Mouse (Mus musculus): ENCODE measurements around the gene Crygc. TPM values are rescaled to one million over a fixed set of nuclear protein-coding genes. Genes with fewer than 3 reads are reported as not detected.

Gene Crygc
- polyA plus RNA-seq (2014; fragmentation: Illumina TruSeq; extraction: RNeasy Lipid Tissue Mini Kit (QIAGEN cat#74804); ENCODE audit: low read depth, low replicate concordance): not detected

DNA sequence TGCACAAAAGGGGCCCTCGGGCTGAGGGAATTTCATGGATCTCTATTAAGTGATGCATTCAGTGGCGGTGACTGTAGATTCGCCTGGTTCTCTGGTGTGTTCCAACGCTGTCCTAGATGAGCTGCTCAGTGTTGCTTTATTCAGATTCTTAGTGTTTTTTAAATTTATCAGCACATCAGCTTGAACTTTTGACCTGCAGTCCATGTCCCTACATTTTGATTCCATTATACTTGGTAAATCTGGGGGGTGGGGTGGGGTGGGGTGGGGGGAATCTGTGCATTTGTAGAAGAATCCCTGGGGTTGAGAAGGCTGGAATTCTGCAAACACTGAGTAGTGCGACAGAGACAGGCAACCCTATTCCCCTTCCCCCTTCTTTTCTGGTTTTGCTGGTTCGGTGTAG lies at the start of gene Crygc:
TSS of gene Crygc (minus strand) at position 101 of the 400 bp plus-strand sequence.

DNA sequence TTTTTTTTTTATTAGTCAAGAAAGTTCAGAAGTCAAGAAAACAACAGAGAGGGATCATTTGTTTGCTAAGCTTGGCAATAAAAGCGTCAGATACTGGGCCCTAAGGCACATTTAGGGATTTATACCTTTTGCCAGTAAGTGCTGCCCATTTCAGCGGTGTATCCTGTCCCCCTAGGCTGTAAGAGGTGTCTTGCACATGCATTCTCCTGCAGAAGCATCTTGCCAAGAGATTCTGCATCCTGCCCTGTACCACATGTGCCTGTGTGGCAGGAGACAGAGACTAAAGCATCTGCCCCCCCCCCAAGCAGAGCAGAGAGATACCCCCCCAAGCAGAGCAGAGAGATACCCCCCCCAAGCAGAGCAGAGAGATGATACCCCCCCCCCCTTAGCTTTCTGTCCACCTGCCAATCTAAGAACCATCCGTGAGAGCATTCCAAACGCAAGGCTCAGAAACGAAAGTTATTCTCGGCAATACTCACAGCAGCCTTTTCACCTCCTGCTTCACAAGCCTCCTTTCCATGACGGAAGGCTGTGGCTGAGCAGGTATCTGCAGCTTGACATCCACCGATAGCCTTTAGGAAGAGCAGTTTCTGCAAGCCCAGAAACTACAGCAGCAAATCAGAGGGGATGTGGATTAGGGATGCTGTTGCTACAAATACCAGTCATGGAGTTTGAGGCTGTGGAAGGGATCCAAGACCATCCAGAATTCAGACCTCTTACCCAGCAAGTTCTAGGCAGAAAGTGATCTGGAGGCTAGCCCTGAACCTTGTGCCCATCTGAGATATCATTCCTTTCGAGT lies 49.3 kb upstream of the Crygc start, which contains the start of gene D630023F18Rik:
TSS of gene D630023F18Rik (minus strand) at position 641 of the 799 bp plus-strand sequence.

DNA sequence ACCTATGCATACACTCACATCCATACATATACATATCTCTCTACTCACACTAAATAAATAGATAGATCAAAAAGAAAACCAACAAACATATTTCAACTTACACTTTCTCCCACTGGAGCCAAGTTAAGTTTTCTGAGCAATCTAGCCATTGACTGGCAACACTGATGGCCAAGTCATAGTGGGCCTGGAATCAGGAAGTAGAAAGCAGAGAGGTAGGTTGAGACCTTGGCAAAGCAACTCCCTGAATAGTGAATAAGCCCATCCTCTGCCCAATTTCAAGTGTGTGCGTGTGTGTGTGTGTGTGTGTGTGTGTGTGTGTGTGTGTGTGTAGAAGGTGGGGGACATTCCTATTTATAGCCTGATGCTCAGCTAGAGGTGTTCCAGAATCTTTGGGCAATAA lies 45.9 kb upstream of the Crygc start, which contains the start of gene Gm28845:
TSS of gene Gm28845 (minus strand) at position 121 of the 400 bp plus-strand sequence.

DNA sequence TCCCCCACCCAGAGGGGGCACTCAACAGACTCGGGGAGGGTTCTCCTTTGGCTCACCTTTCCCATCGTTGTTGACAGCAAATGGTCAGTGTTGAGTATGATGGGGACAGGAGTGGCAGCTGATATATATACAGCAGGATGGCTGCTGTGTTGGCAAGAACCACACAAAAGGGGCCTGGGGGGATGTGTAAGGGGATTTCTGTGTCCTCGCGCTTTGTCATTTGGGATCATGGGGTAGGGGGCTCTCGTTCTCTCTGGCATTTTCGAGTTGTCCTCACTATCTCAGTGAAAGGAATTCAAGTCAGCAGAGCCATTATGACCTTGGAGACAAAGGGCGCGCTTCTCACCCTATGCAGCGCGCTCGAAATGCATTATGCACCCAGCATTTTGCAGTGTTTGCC lies 29.8 kb upstream of the Crygc start, which contains the start of gene Cryga:
TSS of gene Cryga (minus strand) at position 101 of the 400 bp plus-strand sequence.

DNA sequence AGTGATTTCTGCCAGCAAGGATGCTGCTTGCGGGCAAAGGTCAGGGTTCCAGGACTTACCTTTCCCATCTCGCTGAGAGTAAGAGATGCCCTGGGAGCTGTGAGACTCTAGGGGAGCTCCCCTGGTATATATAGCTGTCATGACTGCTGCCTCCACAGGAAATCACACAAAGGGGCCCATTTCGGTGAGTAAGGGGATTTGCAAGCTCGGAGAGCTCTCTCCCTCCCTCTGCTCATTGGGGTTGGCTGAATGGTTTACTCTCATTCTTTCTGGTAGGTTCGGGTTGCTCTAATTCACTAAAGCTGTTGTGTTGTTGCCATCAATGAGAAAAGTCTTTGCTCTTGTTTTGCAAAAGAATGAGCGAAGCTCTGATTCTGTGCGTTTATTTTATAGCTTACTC lies 8.7 kb upstream of the Crygc start, which contains the start of gene Crygb:
TSS of gene Crygb (minus strand) at position 101 of the 400 bp plus-strand sequence.

DNA sequence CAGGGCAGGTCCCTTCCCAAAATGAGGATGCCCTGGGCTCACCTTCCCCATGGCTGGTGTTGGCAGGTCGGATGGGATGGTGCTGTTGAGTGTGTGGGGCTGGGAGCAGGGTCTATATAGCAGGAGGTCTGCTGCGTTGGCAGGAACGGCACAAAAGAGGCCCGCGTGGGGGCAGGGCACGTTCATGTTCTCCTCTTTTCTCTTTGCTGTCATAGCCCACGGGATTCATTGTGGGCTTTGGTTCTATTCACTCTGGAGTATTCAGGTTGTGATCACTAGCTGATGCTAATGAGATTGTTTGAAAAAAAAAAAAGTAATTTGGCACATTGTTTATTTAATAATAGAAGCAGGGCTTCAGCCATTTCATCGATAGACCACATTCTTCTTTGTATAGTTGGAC lies 10.1 kb downstream of the Crygc start, which contains the start of gene Crygd:
TSS of gene Crygd (minus strand) at position 101 of the 400 bp plus-strand sequence.

DNA sequence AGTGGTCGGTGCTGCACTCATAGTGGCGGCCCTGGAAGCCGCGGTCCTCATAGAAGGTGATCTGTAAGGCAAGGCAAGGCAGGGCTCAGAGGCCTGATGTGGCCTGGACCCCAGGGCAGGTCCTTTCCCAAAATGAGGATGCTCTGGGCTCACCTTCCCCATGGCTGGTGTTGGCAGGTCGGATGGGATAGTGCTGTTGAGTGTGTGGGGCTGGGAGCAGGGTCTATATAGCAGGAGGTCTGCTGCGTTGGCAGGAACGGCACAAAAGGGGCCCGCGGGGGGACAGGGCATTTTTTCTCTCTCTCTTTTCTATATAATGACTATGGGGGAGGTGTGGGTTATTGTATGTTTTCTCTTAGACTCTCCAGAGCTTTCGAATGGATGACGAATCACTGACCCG lies 22.5 kb downstream of the Crygc start, which contains the start of gene Cryge:
TSS of gene Cryge (minus strand) at position 198 of the 400 bp plus-strand sequence.

DNA sequence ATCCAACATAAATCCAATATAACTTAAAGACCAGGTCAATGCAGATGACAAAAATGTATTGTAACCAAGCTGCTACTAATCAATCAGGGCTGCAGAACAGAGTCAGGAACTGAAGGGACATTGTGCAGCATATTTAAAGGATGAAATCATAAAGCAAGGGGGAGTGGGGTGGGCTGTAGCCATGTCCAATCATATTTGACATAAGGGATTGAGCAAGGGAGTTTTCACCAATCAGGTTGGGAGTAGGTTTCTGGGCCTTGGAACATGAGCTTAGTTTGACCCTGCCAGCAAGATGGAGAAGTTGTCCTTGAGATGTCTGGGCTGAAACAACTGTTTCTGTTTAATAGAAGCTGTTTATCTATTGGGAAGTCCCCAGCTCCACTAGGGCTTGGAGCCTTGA lies 40.8 kb downstream of the Crygc start, which contains the start of gene Akr1cl:
TSS of gene Akr1cl (minus strand) at position 119 of the 400 bp plus-strand sequence.

Other genes starting within 250 kb of the Crygc start
- 0.69 TPM for gene Plekhm3, start 116.9 kb downstream of the Crygc start, polyA plus RNA-seq (2014; fragmentation: Illumina TruSeq; extraction: RNeasy Lipid Tissue Mini Kit (QIAGEN cat#74804); ENCODE audit: low read depth, low replicate concordance)
- gene Akr1cl, start 40.9 kb downstream of the Crygc start, polyA plus RNA-seq (2014; fragmentation: Illumina TruSeq; extraction: RNeasy Lipid Tissue Mini Kit (QIAGEN cat#74804); ENCODE audit: low read depth, low replicate concordance): not detected
- gene Cryge, start 22.5 kb downstream of the Crygc start, polyA plus RNA-seq (2014; fragmentation: Illumina TruSeq; extraction: RNeasy Lipid Tissue Mini Kit (QIAGEN cat#74804); ENCODE audit: low read depth, low replicate concordance): not detected
- not detected for gene Crygd, start 10.2 kb downstream of the Crygc start, polyA plus RNA-seq (2014; fragmentation: Illumina TruSeq; extraction: RNeasy Lipid Tissue Mini Kit (QIAGEN cat#74804); ENCODE audit: low read depth, low replicate concordance)
- gene Crygb, start 8.6 kb upstream of the Crygc start, polyA plus RNA-seq (2014; fragmentation: Illumina TruSeq; extraction: RNeasy Lipid Tissue Mini Kit (QIAGEN cat#74804); ENCODE audit: low read depth, low replicate concordance): not detected
- not detected for gene Cryga, start 29.7 kb upstream of the Crygc start, polyA plus RNA-seq (2014; fragmentation: Illumina TruSeq; extraction: RNeasy Lipid Tissue Mini Kit (QIAGEN cat#74804); ENCODE audit: low read depth, low replicate concordance)
- not detected for gene Gm28845, start 45.9 kb upstream of the Crygc start, polyA plus RNA-seq (2014; fragmentation: Illumina TruSeq; extraction: RNeasy Lipid Tissue Mini Kit (QIAGEN cat#74804); ENCODE audit: low read depth, low replicate concordance)
- gene D630023F18Rik, start 49.5 kb upstream of the Crygc start, polyA plus RNA-seq (2014; fragmentation: Illumina TruSeq; extraction: RNeasy Lipid Tissue Mini Kit (QIAGEN cat#74804); ENCODE audit: low read depth, low replicate concordance): not detected
- gene Idh1, start 112.8 kb upstream of the Crygc start, polyA plus RNA-seq (2014; fragmentation: Illumina TruSeq; extraction: RNeasy Lipid Tissue Mini Kit (QIAGEN cat#74804); ENCODE audit: low read depth, low replicate concordance): 795 TPM
- gene Pikfyve, start 113.0 kb upstream of the Crygc start, polyA plus RNA-seq (2014; fragmentation: Illumina TruSeq; extraction: RNeasy Lipid Tissue Mini Kit (QIAGEN cat#74804); ENCODE audit: low read depth, low replicate concordance): 8.8 TPM
- gene Pth2r, start 208.4 kb upstream of the Crygc start, polyA plus RNA-seq (2014; fragmentation: Illumina TruSeq; extraction: RNeasy Lipid Tissue Mini Kit (QIAGEN cat#74804); ENCODE audit: low read depth, low replicate concordance): not detected